Mouse (Mus musculus): ENCODE measurements around the gene Sae1.
"Not testable (repeated sequence)": the region's sequence is repeated elsewhere in the genome, so short reads cannot be mapped to it uniquely, and the experiment has no call there.

Gene Sae1

DNA sequence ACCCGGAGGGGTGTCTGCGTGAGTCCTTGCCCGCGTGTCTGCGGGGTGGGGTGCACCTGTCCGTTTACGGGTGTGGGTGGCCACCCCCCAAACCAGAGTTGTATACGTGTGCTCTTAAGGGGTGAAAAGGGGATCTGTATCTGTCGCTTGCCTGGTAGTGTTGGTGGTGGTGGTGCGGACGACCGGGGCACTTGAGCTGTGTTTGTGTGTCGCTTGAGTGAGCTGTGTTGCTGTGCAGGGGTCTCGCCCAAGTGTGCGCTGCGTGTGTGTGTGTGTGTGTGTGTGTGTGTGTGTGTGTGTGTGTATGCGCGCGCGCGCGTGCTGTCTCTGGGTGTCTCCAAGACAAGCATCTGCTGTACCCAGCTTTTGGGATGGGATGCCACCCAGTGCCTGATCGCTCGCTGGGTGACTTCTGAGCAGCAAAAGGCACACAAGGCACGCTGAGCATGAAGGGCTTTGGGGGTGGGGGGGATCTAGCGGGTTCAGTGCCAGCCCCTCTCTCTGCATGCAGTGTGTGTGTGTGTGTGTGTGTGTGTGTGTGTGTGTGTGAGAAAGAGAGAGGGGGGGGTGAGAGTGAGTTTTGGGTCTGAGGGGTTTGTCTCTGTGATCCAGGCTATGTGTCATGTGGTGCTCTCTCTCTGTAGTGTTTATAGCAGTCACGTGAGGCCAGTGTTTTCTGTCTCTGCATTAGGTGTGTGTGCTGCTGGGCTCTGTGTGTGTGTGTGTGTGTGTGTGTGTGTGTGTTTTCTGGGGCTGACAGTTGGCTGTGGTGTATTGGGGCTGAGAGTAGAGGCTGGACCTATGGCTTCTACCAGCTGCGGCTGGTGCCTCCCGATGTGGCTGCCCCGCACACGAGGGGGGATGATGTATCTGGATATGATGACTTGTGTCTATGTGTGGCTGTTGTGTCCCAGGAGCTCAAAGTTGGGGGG, 76.8 kb downstream of the Sae1 start:
- ATAC-seq (ENCODE audit: low TSS enrichment) = no peak

GRCm38 (mm10) chr7:16310020-16310520, 77.5 kb downstream of the Sae1 start:
- peak; percentile 7; the same call in 1 of the 2 replicates for ATAC-seq (ENCODE audit: low TSS enrichment)

GRCm38 (mm10) chr7:16309318-16310019, 78.1 kb downstream of the Sae1 start:
- ATAC-seq (ENCODE audit: low TSS enrichment) = peak; percentile 11

DNA sequence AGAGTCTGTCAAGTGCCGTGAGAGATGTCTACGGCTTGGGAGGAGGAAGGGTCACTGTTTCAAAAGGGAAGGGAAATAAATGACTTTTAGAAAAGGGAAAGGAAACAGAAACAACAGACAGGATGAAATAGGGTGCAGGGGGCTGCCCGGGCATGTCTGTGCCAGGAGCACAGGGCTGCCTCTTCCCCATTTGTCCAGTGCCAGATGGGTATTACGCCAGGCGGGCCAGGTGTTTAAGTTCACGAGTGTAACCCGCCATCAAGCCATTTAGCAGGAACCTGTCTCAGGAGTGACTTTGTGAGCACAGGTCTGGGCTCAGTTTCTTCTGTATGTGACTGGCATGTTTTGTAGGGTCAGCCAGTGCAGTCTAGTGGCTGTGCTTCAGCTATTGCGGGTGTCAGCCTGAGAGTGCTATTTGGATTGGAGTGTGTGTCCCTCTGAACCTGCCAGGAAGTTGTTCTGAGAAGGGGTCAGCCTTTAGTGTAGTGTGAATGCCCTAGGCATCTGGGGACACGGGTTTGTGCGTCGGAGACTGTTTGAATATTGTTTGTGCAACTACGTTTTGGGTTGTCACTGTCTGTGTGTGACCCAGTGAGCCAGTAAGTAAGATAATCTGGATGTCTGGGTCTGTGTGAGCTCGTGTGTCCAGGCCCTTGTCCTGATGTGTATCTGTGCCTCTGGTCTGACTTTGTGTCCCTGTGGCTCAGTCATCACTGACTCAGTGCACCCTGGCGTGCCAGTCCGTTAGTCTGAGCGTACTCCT, 78.9 kb downstream of the Sae1 start:
- ATAC-seq (ENCODE audit: low TSS enrichment) = no peak; the same call in 1 of the 2 replicates

GRCm38 (mm10) chr7:16308093-16308492, 79.5 kb downstream of the Sae1 start, which contains the start of gene Bbc3:
Bbc3 (plus strand) TSS chr7:16308393.
- not testable (repeated sequence) for ATAC-seq (ENCODE audit: low TSS enrichment)

DNA sequence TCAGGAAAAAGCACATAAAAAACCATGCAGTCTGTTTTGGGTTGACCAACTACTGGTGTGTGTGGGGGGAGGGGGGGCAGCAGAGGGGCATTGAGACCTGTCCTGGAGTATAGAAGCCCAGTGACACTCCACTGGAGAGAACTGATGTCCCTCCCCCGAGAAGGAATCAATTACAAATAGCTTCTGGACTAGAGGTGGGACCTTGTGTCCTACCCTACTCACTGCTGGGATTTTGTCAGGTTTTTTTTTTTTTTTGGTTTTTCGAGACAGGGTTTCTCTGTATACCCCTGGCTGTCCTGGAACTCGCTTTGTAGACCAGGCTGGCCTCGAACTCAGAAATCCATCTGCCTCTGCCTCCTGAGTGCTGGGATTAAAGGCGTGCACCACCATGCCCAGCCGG, 80.5 kb downstream of the Sae1 start:
- not testable (repeated sequence) for ATAC-seq (ENCODE audit: low TSS enrichment)

GRCm38 (mm10) chr7:16299419-16300035, 88.1 kb downstream of the Sae1 start:
- peak; percentile 85 for ATAC-seq (ENCODE audit: low TSS enrichment)

DNA sequence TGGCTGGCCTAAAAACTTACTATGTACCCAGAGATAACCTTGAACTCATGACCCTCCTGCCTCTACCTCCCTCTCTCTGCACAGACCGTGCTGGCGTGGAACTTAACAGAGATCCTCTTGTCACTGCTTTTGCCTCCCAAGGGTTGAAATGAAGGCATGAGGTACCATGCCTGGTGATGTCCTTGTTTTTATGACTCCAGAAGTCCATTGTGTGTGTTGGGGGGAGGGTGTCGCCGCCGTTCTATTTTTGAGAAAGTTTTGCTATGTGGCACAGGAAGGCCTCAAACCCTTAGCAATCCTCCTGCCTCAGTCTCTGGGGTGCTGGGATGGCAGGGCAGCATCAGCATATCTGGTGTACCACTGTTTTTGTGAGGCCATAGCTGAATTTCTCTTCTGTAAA, 88.7 kb downstream of the Sae1 start:
- ATAC-seq (ENCODE audit: low TSS enrichment) = no peak

GRCm38 (mm10) chr7:16297616-16298015, 90.0 kb downstream of the Sae1 start:
- ATAC-seq (ENCODE audit: low TSS enrichment) = no peak

DNA sequence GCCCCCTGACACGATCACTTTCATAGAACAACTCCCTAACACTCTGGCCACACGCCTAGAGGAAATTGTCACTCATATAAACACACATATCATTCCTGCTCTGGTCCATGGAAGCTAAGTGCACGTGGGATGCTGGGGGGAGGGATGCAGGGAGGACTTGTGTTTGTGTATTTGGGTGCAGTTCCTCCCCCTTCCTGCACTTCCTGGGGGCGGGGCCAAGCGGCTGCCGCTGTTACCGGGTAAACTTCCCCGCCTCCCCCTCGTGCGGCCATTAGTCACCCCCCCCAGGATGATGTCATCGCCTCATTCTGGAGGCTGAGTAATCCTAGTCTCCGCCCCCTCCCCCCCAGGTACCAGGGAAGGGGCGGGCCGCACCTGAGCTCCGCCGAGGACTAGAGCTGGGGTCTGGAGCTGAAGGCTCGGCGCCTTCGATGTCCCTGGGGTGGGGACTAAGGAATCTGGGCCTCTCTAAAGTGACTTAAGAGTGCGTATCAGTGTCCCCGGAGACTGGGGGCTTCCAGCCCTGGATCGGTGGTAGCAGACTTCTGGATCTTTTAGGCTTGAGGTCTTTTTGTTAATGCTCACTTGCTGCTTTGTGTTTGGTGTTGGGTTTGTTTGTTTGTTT, 90.7 kb downstream of the Sae1 start:
- peak; percentile 8 for ATAC-seq (ENCODE audit: low TSS enrichment)

DNA sequence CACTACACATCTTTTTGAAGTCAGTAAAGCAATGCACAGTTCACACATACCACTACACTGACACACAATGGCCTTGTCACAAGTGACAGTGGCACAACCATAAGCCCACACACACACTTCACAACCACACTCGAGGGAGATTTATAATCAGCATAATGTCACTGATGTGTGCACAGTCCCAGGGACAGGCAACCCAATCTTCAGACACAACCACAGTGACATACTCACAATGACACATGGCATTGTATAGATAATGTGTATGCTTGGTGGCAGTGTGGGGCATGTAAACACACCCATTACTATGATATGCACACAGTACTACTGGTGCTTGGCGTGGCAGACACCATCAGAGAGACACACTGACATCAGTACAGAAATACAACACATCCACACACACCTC, 91.5 kb downstream of the Sae1 start:
- no peak for ATAC-seq (ENCODE audit: low TSS enrichment)

GRCm38 (mm10) chr7:16295321-16295900, 92.2 kb downstream of the Sae1 start:
- peak; percentile 75 for ATAC-seq (ENCODE audit: low TSS enrichment)

GRCm38 (mm10) chr7:16294837-16295236, 92.8 kb downstream of the Sae1 start:
- ATAC-seq (ENCODE audit: low TSS enrichment) = peak; percentile 58

DNA sequence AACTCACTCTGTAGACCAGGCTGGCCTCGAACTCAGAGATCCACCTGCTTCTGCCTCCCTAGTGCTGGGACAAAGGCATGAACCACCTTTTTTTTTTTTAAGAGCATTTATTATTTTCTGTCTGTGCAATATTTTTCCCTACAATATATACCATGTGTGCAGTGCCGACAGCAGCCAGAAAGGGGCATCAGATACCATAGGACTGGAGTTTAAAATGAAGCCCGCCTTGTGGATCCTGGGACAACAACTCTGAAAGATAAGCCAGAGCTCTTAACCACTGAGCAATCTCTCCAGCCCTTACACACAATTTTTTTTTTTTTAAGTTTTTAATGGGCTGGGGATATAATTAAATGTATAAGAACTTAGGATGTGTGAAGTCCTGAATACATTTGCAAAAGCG, 93.3 kb downstream of the Sae1 start:
- no peak for ATAC-seq (ENCODE audit: low TSS enrichment)

- ATAC-seq (ENCODE audit: low TSS enrichment) = no peak
These were observed 99.8 kb downstream of the Sae1 start for GRCm38 (mm10) chr7:16287791-16288190.

DNA sequence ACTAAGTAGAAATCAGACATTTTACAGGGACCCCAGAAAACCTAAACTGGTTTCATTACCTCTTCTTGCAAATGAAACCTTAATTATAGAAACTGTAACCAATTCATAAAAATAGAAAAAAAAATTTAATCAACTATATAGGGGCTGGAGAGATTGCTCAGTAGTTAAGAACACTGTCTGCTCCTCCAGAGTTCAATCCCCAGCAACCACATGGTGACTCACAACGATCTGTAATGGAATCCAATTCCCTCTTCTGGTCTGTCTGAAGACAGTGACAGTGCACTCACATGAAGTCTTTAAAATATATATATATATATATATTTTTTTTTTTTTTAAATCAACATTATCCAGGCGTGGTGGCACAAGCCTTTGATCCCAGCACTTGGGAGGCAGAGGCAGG, 100.6 kb downstream of the Sae1 start:
- ATAC-seq (ENCODE audit: low TSS enrichment) = no peak

GRCm38 (mm10) chr7:16286026-16286961, 101.3 kb downstream of the Sae1 start, which contains the start of gene Ccdc9:
Ccdc9 (minus strand) TSS chr7:16286795.
- ATAC-seq (ENCODE audit: low TSS enrichment) = peak; percentile 92

GRCm38 (mm10) chr7:16285450-16286025, 102.1 kb downstream of the Sae1 start:
- ATAC-seq (ENCODE audit: low TSS enrichment) = peak; percentile 32

DNA sequence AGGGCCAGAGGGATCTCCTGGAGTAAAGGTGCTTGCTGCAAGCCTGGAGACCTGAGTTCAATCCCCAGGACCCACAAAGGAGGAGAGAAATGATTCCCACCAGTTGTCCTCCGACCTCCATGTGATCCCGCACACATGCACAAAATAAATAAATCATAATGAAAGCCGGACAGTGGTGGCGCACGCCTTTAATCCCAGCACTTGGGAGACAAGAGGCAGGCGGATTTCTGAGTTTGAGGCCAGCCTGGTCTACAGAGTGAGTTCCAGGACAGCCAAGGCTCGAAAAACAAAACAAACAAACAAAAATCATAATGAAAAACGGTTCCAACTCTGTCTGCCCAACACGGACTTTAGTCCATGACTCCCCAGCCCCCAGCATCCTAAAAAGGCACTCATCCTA, 102.7 kb downstream of the Sae1 start:
- ATAC-seq (ENCODE audit: low TSS enrichment) = no peak

Data from frontal cortex, adult (tissue).